Mouse (Mus musculus) brain, embryonic 14.5 days (tissue): ENCODE results near the gene Ces1c.

Experiments used
- CTCF ChIP-seq: fragments of 200-500 bp; IDR thresholded peaks from 2 replicates; pipeline ENCODE4 v1.5.1; 2012; ENCODE audit warnings: inconsistent platforms, mild to moderate bottlenecking, moderate library complexity, borderline replicate concordance; ENCODE audit not compliant: insufficient read depth, insufficient read length; ENCODE audit errors: extremely low read depth
- POLR2A ChIP-seq: fragments of 200-500 bp; IDR thresholded peaks from 2 replicates; pipeline ENCODE4 v1.6.1; 2012; ENCODE audit warnings: mild to moderate bottlenecking, inconsistent platforms, borderline replicate concordance; ENCODE audit not compliant: poor library complexity, insufficient read depth, insufficient read length, severe bottlenecking; ENCODE audit errors: extremely low read depth

GRCm38 (mm10) chr8:93151401-93151800 is 20.3 kb upstream of the Ces1c start:
- TF ChIP-seq POLR2A, result no peak
- TF ChIP-seq CTCF, result no peak
